Mouse (Mus musculus) heart, postnatal 0 days (tissue): ENCODE measurements around the gene Atf6b. TPM values are rescaled to one million over a fixed set of nuclear protein-coding genes. Genes with fewer than 3 reads are reported as not detected.

Experiments used
- ATAC-seq: fragments of 200-750 bp; cut with Nextera tagmentation; 2 replicates; pipeline ENCODE4 v1.8.0; 2017; ENCODE audit warnings: low read depth, moderate number of reproducible peaks, moderate library complexity; ENCODE audit not compliant: insufficient read depth
- DNase-seq: peaks from one replicate; pipeline ENCODE4 v3.0.0-alpha.2; 2016; ENCODE audit warnings: low spot score
- H3K27ac ChIP-seq: fragments of 300-500 bp; sonication (generic); 2 replicates; pipeline ENCODE4 v1.5.1; 2014; ENCODE audit warnings: low read depth, mild to moderate bottlenecking
- H3K27me3 ChIP-seq: fragments of 300-500 bp; sonication (generic); 2 replicates; pipeline ENCODE4 v1.6.1; 2014; ENCODE audit warnings: low read length, mixed read lengths; ENCODE audit not compliant: control insufficient read depth, insufficient read depth
- H3K36me3 ChIP-seq: fragments of 300-500 bp; sonication (generic); replicated peaks from 2 replicates; pipeline ENCODE4 v1.6.1; 2014; ENCODE audit warnings: low read length, mixed read lengths; ENCODE audit not compliant: control insufficient read depth, insufficient read depth
- H3K4me1 ChIP-seq: fragments of 300-500 bp; sonication (generic); 2 replicates; pipeline ENCODE4 v1.6.1; 2014; ENCODE audit warnings: antibody characterized with exemption; ENCODE audit not compliant: control insufficient read depth, insufficient read depth
- H3K4me2 ChIP-seq: fragments of 300-500 bp; sonication (generic); 2 replicates; pipeline ENCODE4 v1.6.1; 2014; ENCODE audit warnings: low read depth, mild to moderate bottlenecking, low read length, moderate library complexity
- H3K4me3 ChIP-seq: fragments of 300-500 bp; sonication (generic); 2 replicates; pipeline ENCODE4 v1.5.1; 2014; ENCODE audit warnings: low read depth, low read length
- H3K9ac ChIP-seq: fragments of 300-500 bp; sonication (generic); replicated peaks from 2 replicates; pipeline ENCODE4 v1.6.1; 2014; ENCODE audit warnings: low read depth, low read length, mixed read lengths
- H3K9me3 ChIP-seq: fragments of 300-500 bp; sonication (generic); replicated peaks from 2 replicates; pipeline ENCODE4 v1.6.1; 2016; ENCODE audit warnings: low read length; ENCODE audit not compliant: control insufficient read depth
- CTCF ChIP-seq: IDR thresholded peaks from 2 replicates; pipeline ENCODE4 v1.5.1; 2016; ENCODE audit warnings: antibody characterized with exemption, control low read depth, low read depth
- EP300 ChIP-seq: IDR thresholded peaks from 2 replicates; pipeline ENCODE4 v1.6.1; 2016; ENCODE audit warnings: antibody characterized with exemption, low read depth
- WGBS: fragments of 180-500 bp; shearing (Covaris S2); extraction: QIAGEN DNeasy Blood & Tissue Kit; methylation state at CpG from one replicate; pipeline ENCODE4 v1.1.7; 2014; 5-methylcytosine and 5-hydroxymethylcytosine counted together
- polyA plus RNA-seq: library from polyadenylated mRNA; unstranded; fragments of >200 nt; fragmentation: Nextera tagmentation; extraction: Ambion mirVana; gene quantifications from 2 replicates; pipeline ENCODE4 v1.2.1, GENCODE M21; 2015
- total RNA-seq: library from RNA; depleted of rRNA; stranded (reverse); fragments of >200 nt; gene quantifications from 2 replicates; pipeline ENCODE4 v1.2.3, GENCODE M21; 2014; ENCODE audit warnings: low replicate concordance

Gene Atf6b
- total and polyA plus RNA-seq, 2 experiments from 2014 or later, result 16.6 to 22.5 TPM

DNA sequence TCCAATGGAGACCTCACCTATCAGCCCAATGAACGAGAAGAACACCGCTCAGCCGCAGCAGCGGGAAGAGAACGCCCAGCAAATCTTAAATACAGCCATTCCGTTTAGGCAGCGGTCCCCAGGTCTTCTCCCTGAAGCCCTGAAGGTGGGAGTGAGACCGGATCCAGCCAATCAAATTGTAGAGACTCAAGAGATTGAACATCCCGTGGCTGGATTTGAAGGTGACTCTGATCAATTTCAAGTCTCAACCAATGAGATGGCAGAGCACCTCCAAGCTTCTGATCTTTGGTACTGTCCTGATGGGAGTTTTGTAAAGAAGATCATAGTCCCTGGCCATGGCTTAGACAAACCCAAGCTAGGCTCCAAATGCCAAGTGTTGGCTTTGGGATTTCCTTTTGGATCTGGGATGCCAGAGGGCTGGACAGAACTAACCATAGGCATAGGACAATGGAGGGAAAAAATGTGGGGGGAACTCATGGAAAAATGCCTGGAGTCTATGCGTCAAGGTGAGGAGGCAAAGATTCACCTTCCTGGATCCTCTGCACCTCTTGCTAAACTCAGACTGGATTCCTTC, 1.6 kb upstream of the Atf6b start:
- no peak for TF ChIP-seq EP300
- TF ChIP-seq CTCF, result no peak
- H3K27me3 ChIP-seq, result no peaks in the 10 kb centered on the region
- peaks cover 8% of the 10 kb centered on the region for H3K36me3 ChIP-seq
- H3K9me3 ChIP-seq, result no peaks in the 10 kb centered on the region
- WGBS, result 38% methylated on average over 10 of the region's 10 CpGs
- H3K4me1 ChIP-seq, result peaks cover 21% of the 10 kb centered on the region
- peak overlapping the region; percentile 50 for H3K4me3 ChIP-seq
- DNase-seq (no peak), ATAC-seq (no peak)
- H3K27ac ChIP-seq, result peak overlapping the region; percentile 66
- H3K9ac ChIP-seq, result peak overlapping the region; percentile 57
- peak overlapping the region; percentile 77 for H3K4me2 ChIP-seq

DNA sequence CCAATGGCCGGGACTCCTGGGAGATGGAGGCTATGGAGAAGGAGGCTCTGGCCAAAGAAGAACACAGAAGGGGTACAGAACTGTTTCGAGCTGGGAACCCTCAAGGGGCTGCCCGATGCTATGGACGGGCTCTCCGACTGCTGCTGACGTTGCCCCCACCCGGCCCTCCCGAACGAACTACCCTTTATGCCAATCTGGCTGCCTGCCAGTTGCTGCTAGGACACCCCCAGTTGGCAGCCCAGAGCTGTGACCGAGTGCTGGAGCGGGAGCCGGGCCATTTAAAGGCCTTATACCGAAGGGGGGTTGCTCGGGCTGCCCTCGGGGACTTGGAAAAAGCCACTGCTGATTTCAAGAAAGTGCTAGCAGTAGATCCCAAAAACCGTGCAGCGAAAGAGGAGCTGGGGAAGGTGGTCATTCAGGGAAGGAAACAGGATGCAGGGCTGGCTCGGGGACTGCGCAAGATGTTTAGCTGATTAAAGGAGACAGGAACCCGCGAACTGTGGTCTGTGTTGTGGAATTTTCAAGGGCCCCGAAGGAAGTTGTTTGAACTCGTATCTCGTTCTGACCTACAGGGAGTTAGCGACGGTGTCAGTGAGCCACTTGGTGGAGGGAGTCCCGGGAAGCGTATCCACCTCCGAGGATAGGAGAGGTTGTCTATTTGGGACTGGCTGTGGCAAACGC, 975 bp upstream of the Atf6b start:
- DNase-seq (peak; percentile 4), ATAC-seq (no peak)
- no peaks in the 10 kb centered on the region for H3K9me3 ChIP-seq
- H3K9ac ChIP-seq, result no peak overlapping the region
- H3K36me3 ChIP-seq, result peaks cover 14% of the 10 kb centered on the region
- H3K27me3 ChIP-seq, result no peaks in the 10 kb centered on the region
- 79% methylated on average over 30 of the region's 30 CpGs for WGBS
- no peak overlapping the region for H3K4me3 ChIP-seq
- peaks cover 21% of the 10 kb centered on the region for H3K4me1 ChIP-seq
- H3K4me2 ChIP-seq, result peak overlapping the region; percentile 38; the same call in 1 of the 2 replicates
- TF ChIP-seq CTCF, result no peak
- TF ChIP-seq EP300, result no peak
- H3K27ac ChIP-seq, result peak overlapping the region; percentile 27; the same call in 1 of the 2 replicates

DNA sequence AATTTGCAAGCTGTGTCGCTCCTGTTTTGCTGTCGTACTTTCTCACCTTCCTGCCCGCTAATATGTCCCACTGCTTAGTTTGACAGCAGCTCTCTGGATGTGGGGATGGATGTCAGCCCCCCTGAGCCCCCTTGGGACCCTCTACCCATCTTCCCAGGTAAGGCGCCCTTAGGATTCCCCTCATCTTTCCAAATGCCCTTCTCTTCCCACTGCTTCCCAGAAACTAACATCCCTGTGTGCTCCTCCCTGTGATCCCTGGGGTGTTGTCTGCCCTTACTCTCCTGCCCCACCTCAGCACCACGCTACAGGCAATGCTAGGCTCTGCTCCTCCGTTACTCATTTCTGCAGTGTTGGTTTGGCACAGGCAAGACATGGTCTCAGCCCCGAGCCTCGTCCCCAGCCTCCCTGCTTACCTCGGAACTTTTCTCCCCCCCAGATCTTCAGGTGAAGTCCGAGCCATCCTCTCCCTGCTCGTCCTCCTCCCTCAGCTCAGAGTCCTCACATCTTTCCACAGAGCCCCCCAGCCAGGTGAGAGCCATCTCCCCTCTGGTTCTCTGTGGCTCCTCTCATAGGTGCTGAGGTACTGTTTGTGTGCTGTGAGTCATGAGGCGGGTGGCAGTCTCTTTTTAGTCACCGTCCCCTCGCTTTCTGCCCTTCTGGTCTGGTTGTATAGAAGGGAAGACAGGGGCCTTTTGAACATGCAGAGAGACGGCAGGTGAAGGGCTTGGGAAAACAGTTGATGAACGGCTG, 1.4 kb downstream of the Atf6b start:
- ATAC-seq, result no peak
- WGBS, result 88% methylated on average over 16 of the region's 16 CpGs
- Histone ChIP-seq H3K4me2 (peak overlapping the region; percentile 79; the same call in 1 of the 2 replicates), H3K4me3 (no peak overlapping the region), H3K9ac (no peak overlapping the region), H3K4me1 (peaks cover 21% of the 10 kb centered on the region), H3K36me3 (peaks cover 35% of the 10 kb centered on the region), H3K27ac (no peak overlapping the region), H3K27me3 (no peaks in the 10 kb centered on the region), H3K9me3 (no peaks in the 10 kb centered on the region)
- DNase-seq, result no peak
- TF ChIP-seq CTCF (no peak), EP300 (no peak)

DNA sequence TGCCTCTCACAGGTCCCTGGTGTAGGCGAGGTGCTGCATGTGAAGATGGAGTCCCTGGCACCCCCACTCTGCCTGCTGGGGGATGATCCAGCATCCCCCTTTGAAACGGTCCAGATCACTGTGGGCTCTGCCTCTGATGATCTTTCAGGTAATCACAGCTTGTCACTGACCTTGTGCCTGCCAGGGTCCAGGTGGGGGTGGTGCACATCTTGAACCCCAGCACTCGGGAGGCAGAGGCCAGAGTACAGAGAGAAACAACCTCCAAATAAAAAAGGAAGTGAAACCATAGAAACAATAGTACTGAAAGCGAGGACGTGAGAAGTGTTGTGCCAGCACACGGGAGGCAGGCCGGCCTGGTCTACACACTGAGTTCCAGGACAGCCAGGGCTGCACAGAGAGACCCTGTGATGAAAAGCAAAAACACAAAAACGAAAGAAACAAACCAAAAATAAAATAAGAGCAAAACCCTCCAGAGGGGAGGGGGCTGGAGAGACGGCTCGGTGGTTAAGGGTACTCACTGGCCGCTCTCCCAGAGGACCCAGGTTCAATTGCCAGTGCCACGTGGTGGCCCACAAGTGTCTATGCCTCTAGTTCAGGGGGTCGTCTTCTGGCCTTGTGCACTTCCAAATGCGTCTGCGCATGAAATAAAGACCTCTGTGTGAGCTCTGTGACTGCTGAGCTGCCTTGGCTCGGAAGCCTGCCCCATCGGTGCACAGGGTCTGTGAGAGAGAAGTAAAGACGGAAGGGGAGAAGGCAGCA, 2.3 kb downstream of the Atf6b start:
- ATAC-seq (no peak), DNase-seq (no peak)
- Histone ChIP-seq H3K4me3 (no peak overlapping the region), H3K9ac (no peak overlapping the region), H3K9me3 (no peaks in the 10 kb centered on the region), H3K27ac (no peak overlapping the region), H3K4me1 (peaks cover 21% of the 10 kb centered on the region), H3K36me3 (peaks cover 35% of the 10 kb centered on the region), H3K27me3 (no peaks in the 10 kb centered on the region), H3K4me2 (no peak overlapping the region)
- TF ChIP-seq EP300 (no peak), CTCF (no peak)
- 87% methylated on average over 18 of the region's 18 CpGs for WGBS

DNA sequence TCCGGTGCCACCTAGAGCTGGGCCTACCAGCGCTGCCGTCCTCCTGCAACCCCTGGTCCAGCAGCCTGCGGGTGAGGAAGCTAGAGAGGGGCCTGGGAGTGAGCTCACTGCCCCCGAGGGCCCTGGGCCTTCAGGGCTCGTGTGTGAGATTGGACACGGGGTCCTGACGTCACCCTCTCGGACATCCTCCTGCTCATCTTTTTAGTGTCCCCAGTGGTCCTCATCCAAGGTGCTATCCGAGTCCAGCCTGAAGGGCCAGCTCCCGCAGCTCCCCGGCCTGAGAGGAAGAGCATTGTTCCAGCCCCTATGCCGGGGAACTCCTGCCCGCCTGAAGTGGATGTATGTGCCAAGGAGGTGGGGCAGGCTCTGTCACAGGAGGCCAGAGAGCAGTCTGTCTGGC, 3.8 kb downstream of the Atf6b start:
- peaks cover 35% of the 10 kb centered on the region for H3K36me3 ChIP-seq
- 86% methylated on average over 14 of the region's 14 CpGs for WGBS
- no peaks in the 10 kb centered on the region for H3K9me3 ChIP-seq

More for the DNA sequence above, 3.8 kb downstream of the Atf6b start:
- Histone ChIP-seq H3K27me3 (no peaks in the 10 kb centered on the region), H3K9ac (no peak overlapping the region), H3K4me3 (no peak overlapping the region), H3K4me2 (no peak overlapping the region), H3K4me1 (peaks cover 22% of the 10 kb centered on the region), H3K27ac (no peak overlapping the region)
- TF ChIP-seq CTCF, result no peak
- no peak for TF ChIP-seq EP300
- DNase-seq (no peak), ATAC-seq (no peak)
